Mouse (Mus musculus) lung, embryonic 16.5 days (tissue): ENCODE data around the gene Mapkapk5. TPM values are rescaled to one million over a fixed set of nuclear protein-coding genes. Genes with fewer than 3 reads are reported as not detected.
"Not testable (repeated sequence)": the region's sequence is repeated elsewhere in the genome, so short reads cannot be mapped to it uniquely, and the experiment has no call there.

Experiments used
- ATAC-seq: fragments of 200-750 bp; cut with Nextera tagmentation; 2 replicates; pipeline ENCODE4 v1.8.0; 2017; ENCODE audit warnings: low read depth, mild to moderate bottlenecking, moderate library complexity
- H3K27ac ChIP-seq: fragments of 300-500 bp; sonication (generic); 2 replicates; pipeline ENCODE4 v1.5.1; 2014; ENCODE audit warnings: mild to moderate bottlenecking, control low read depth, low read length
- H3K27me3 ChIP-seq: fragments of 300-500 bp; sonication (generic); 2 replicates; pipeline ENCODE4 v1.6.1; 2014; ENCODE audit warnings: low read depth, low read length, mixed read lengths; ENCODE audit not compliant: control insufficient read depth, insufficient read depth
- H3K36me3 ChIP-seq: fragments of 300-500 bp; sonication (generic); 2 replicates; pipeline ENCODE4 v1.6.1; 2014; ENCODE audit warnings: low read length; ENCODE audit not compliant: control insufficient read depth, insufficient read depth
- H3K4me1 ChIP-seq: fragments of 300-500 bp; sonication (generic); replicated peaks from 2 replicates; pipeline ENCODE4 v1.6.1; 2014; ENCODE audit warnings: low read length, mixed read lengths; ENCODE audit not compliant: control insufficient read depth, insufficient read depth
- H3K4me2 ChIP-seq: fragments of 300-500 bp; sonication (generic); 2 replicates; pipeline ENCODE4 v1.6.1; 2014; ENCODE audit warnings: low read depth, low read length, control low read depth
- H3K4me3 ChIP-seq: fragments of 300-500 bp; sonication (generic); 2 replicates; pipeline ENCODE4 v1.5.1; 2014; ENCODE audit warnings: mild to moderate bottlenecking, low read length, control low read depth
- H3K9ac ChIP-seq: fragments of 300-500 bp; sonication (generic); 2 replicates; pipeline ENCODE4 v1.6.1; 2014; ENCODE audit warnings: low read length, control low read depth
- H3K9me3 ChIP-seq: fragments of 300-500 bp; sonication (generic); 2 replicates; pipeline ENCODE4 v1.6.1; 2016; ENCODE audit warnings: low read length; ENCODE audit not compliant: control insufficient read depth
- WGBS: fragments of 180-500 bp; shearing (Covaris S2); extraction: QIAGEN DNeasy Blood & Tissue Kit; methylation state at CpG from one replicate; pipeline ENCODE4 v1.1.7; 2014; 5-methylcytosine and 5-hydroxymethylcytosine counted together
- polyA plus RNA-seq: library from polyadenylated mRNA; unstranded; fragments of >200 nt; fragmentation: Nextera tagmentation; extraction: Ambion mirVana; gene quantifications from 2 replicates; pipeline ENCODE4 v1.2.1, GENCODE M21; 2015

The Mapkapk5 gene
- polyA plus RNA-seq, 1 experiment from 2014 or later: 45.3 TPM

GRCm38 (mm10) chr5:121519758-121520157 is 25.9 kb downstream of the Mapkapk5 start:
- H3K9me3 ChIP-seq, H3K9ac ChIP-seq, H3K4me3 ChIP-seq, H3K4me1 ChIP-seq, H3K27ac ChIP-seq, H3K4me2 ChIP-seq, ATAC-seq, H3K27me3 ChIP-seq: not testable (repeated sequence)
- WGBS: 85% methylated on average over 11 of the region's 17 CpGs
- H3K36me3 ChIP-seq: peaks cover 19% of the 10 kb centered on the region

- Histone ChIP-seq H3K27me3 (no peaks in the 10 kb centered on the region), H3K36me3 (peaks cover 11% of the 10 kb centered on the region), H3K27ac (no peak overlapping the region), H3K4me2 (no peak overlapping the region), H3K4me1 (no peaks in the 10 kb centered on the region), H3K9ac (no peak overlapping the region), H3K9me3 (no peaks in the 10 kb centered on the region), H3K4me3 (no peak overlapping the region)
- WGBS: 83% methylated on average over 9 of the region's 9 CpGs
- ATAC-seq: no peak
Observed at GRCm38 (mm10) chr5:121518983-121519382, 26.7 kb downstream of the Mapkapk5 start.

GRCm38 (mm10) chr5:121510009-121510408 is 35.7 kb downstream of the Mapkapk5 start:
- no peak overlapping the region for H3K4me2 ChIP-seq
- no peaks in the 10 kb centered on the region for H3K27me3 ChIP-seq
- no peaks in the 10 kb centered on the region for H3K36me3 ChIP-seq
- WGBS: 78% methylated on average over 7 of the region's 7 CpGs
- H3K9me3 ChIP-seq: no peaks in the 10 kb centered on the region; the same call in 1 of the 2 replicates
- H3K9ac ChIP-seq: no peak overlapping the region
- H3K27ac ChIP-seq: no peak overlapping the region
- no peak overlapping the region for H3K4me3 ChIP-seq
- ATAC-seq: no peak
- H3K4me1 ChIP-seq: no peaks in the 10 kb centered on the region

GRCm38 (mm10) chr5:121506846-121507245 is 38.9 kb downstream of the Mapkapk5 start:
- Histone ChIP-seq H3K27ac (no peak overlapping the region), H3K27me3 (no peaks in the 10 kb centered on the region), H3K4me1 (no peaks in the 10 kb centered on the region), H3K4me3 (no peak overlapping the region), H3K9ac (no peak overlapping the region), H3K9me3 (no peaks in the 10 kb centered on the region; the same call in 1 of the 2 replicates), H3K36me3 (no peaks in the 10 kb centered on the region), H3K4me2 (no peak overlapping the region)
- no peak for ATAC-seq
- WGBS: 76% methylated on average over 1 of the region's 1 CpGs

- Histone ChIP-seq H3K9ac (no peak within 1 kb of the TSS), H3K4me1 (no peaks in the 10 kb centered on the region), H3K36me3 (no peaks in the 10 kb centered on the region), H3K27me3 (no peaks in the 10 kb centered on the region), H3K4me3 (no peak within 1 kb of the TSS), H3K4me2 (no peak within 1 kb of the TSS), H3K27ac (no peak within 1 kb of the TSS), H3K9me3 (no peaks in the 10 kb centered on the region)
- WGBS: 79% methylated on average over 3 of the region's 3 CpGs
- no peak for ATAC-seq
Observed at GRCm38 (mm10) chr5:121503231-121503630, 42.5 kb downstream of the Mapkapk5 start, which contains the start of gene Adam1b. Adam1b (minus strand) TSS chr5:121503435.

- not testable (repeated sequence) for H3K9me3 ChIP-seq, H3K4me3 ChIP-seq, H3K36me3 ChIP-seq, ATAC-seq, H3K4me1 ChIP-seq, H3K27ac ChIP-seq, H3K27me3 ChIP-seq, H3K4me2 ChIP-seq, H3K9ac ChIP-seq
- WGBS: 63% methylated on average over 11 of the region's 17 CpGs
Observed at GRCm38 (mm10) chr5:121501424-121501996, 44.2 kb downstream of the Mapkapk5 start.

- no peak for ATAC-seq
- no peak overlapping the region for H3K4me2 ChIP-seq
- WGBS: 56% methylated on average over 7 of the region's 7 CpGs
Observed at GRCm38 (mm10) chr5:121500719-121501118, 45.0 kb downstream of the Mapkapk5 start.

GRCm38 (mm10) chr5:121493305-121493704 is 52.4 kb downstream of the Mapkapk5 start:
- no peak overlapping the region for H3K27ac ChIP-seq
- H3K27me3 ChIP-seq: no peaks in the 10 kb centered on the region
- no peak overlapping the region for H3K9ac ChIP-seq
- 62% methylated on average over 8 of the region's 8 CpGs for WGBS
- ATAC-seq: no peak
- H3K36me3 ChIP-seq: no peaks in the 10 kb centered on the region
- H3K4me2 ChIP-seq: no peak overlapping the region
- H3K9me3 ChIP-seq: no peaks in the 10 kb centered on the region
- H3K4me3 ChIP-seq: no peak overlapping the region
- no peaks in the 10 kb centered on the region for H3K4me1 ChIP-seq

More at GRCm38 (mm10) chr5:121500719-121501118, 45.0 kb downstream of the Mapkapk5 start:
- H3K4me3 ChIP-seq: no peak overlapping the region
- H3K9ac ChIP-seq: no peak overlapping the region
- no peak overlapping the region for H3K27ac ChIP-seq
- H3K36me3 ChIP-seq: no peaks in the 10 kb centered on the region
- H3K9me3 ChIP-seq: no peaks in the 10 kb centered on the region
- no peaks in the 10 kb centered on the region for H3K27me3 ChIP-seq
- H3K4me1 ChIP-seq: no peaks in the 10 kb centered on the region

GRCm38 (mm10) chr5:121484801-121485200 is 60.9 kb downstream of the Mapkapk5 start:
- WGBS: 46% methylated on average over 5 of the region's 5 CpGs
- H3K27me3 ChIP-seq: no peaks in the 10 kb centered on the region
- H3K27ac ChIP-seq: no peak overlapping the region
- H3K4me2 ChIP-seq: no peak overlapping the region
- no peaks in the 10 kb centered on the region for H3K9me3 ChIP-seq
- H3K4me3 ChIP-seq: no peak overlapping the region
- H3K9ac ChIP-seq: no peak overlapping the region
- no peaks in the 10 kb centered on the region for H3K36me3 ChIP-seq
- ATAC-seq: no peak
- H3K4me1 ChIP-seq: no peaks in the 10 kb centered on the region

- Histone ChIP-seq H3K4me3 (no peak overlapping the region), H3K4me2 (no peak overlapping the region), H3K36me3 (no peaks in the 10 kb centered on the region), H3K9me3 (no peaks in the 10 kb centered on the region), H3K27ac (no peak overlapping the region), H3K27me3 (no peaks in the 10 kb centered on the region), H3K4me1 (no peaks in the 10 kb centered on the region), H3K9ac (no peak overlapping the region)
- no peak for ATAC-seq
- 36% methylated on average over 3 of the region's 3 CpGs for WGBS
Observed at GRCm38 (mm10) chr5:121477680-121478079, 68.0 kb downstream of the Mapkapk5 start.
